In genomic region chr11:102289511-102290100, GRCm38 (mm10) we compare ENCODE assay signal across 1 mouse cellular context.
TF ChIP-seq lines count a peak whose summit lies in the region.

No protein-coding gene starts in this region.

TF ChIP-seq in ES-E14, 5 proteins besides CTCF, POLR2A, EP300 and RAD21:
- no peak for TF ChIP-seq ZNF384 (IDR thresholded peaks at IDR 0.05; ENCODE audit: low read depth, low read length)
- TF ChIP-seq ZC3H11A (IDR thresholded peaks at IDR 0.05; ENCODE audit: borderline replicate concordance, low read depth, low read length) = no peak
- TF ChIP-seq MAFK (IDR thresholded peaks at IDR 0.05; ENCODE audit: insufficient read depth, low read depth, low read length) = no peak
- no peak for TF ChIP-seq CHD2 (IDR thresholded peaks at IDR 0.05; ENCODE audit: low read depth, low read length)
- TF ChIP-seq HCFC1 (IDR thresholded peaks at IDR 0.05; ENCODE audit: borderline replicate concordance, insufficient read depth, low read length) = no peak
